Mouse (Mus musculus) erythroblast, embryonic 14.5 days (primary cell): ENCODE results near the gene Idh1.

Experiments used
- GATA1 ChIP-seq: IDR thresholded peaks from 2 replicates; pipeline ENCODE4 v1.6.1; 2012; ENCODE audit warnings: low read length, inconsistent platforms, mixed read lengths
- TAL1 ChIP-seq: IDR thresholded peaks from 3 replicates; pipeline ENCODE4 v1.6.1; 2012; ENCODE audit warnings: low read length, inconsistent platforms, mixed read lengths

GRCm38 (mm10) chr1:65131671-65132070 is 54.6 kb downstream of the Idh1 start:
- no peak for TF ChIP-seq TAL1
- no peak for TF ChIP-seq GATA1
